Mouse (Mus musculus) layer of hippocampus, postnatal 36 days (tissue): ENCODE data around the gene Kalrn. TPM values are rescaled to one million over a fixed set of nuclear protein-coding genes. Genes with fewer than 3 reads are reported as not detected.

Source experiments
- DNase-seq, 2 experiments: peaks; one replicate each; pipeline ENCODE4 v3.0.0; 2022
- total RNA-seq, 2 experiments: library from RNA; stranded (reverse); gene quantifications; 2 replicates each; pipeline ENCODE4 v1.2.3; 2021

Gene Kalrn
- total RNA-seq = 100 to 1,000 TPM; 472 to 547 TPM

GRCm38 (mm10) chr16:34573151-34573802 is at the start of gene Kalrn:
TSS of gene Kalrn (minus strand) at chr16:34573532.
- peak; percentile 90 to 91 for DNase-seq

DNA sequence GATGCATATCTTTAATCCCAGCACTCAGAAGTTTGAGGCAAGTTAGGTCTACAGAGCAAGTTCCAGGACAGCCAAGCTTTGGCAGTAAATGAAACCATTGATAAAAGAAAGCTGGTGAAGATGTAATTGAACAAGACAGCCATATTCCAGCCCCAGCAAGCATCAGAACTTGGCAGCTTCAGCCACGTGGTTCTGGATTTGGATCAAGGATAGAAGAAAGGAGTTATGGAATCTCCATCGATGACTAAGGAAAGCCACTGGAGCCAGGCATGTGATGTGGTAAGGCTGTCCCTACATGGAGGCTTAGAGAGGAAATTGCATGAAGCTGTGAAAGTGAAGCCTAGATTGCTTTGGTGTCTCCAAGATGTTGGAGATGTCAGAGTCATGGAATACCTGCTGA is 40.7 kb upstream of the Kalrn start:
- no peak for DNase-seq

GRCm38 (mm10) chr16:34610137-34610536 is 36.8 kb upstream of the Kalrn start:
- DNase-seq = no peak

GRCm38 (mm10) chr16:34605679-34606078 is 32.3 kb upstream of the Kalrn start:
- no peak for DNase-seq

GRCm38 (mm10) chr16:34603854-34604253 is 30.5 kb upstream of the Kalrn start:
- DNase-seq = no peak

- DNase-seq = no peak
These were observed 29.7 kb upstream of the Kalrn start for GRCm38 (mm10) chr16:34603076-34603475.

DNA sequence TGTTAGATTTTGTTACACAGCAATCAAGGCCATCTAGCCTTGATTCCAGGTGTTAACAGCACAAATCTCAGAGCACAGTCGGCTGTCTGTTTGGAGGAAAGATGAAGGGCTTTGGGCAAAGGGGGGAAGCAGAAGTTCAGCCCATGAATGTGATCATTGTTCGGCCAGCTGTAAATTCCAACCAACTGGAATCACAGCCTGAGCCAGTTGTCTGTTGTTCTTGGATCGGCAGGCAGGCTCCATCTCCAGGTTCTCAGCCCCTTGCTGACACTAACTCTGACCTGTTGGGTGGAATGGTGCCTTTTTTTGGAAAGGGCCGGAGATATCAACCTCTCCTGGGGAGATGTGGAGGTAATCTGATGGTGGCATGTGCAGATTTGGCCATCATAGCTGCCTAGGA is 28.6 kb upstream of the Kalrn start:
- DNase-seq = no peak

GRCm38 (mm10) chr16:34595294-34595693 is 22.0 kb upstream of the Kalrn start:
- no peak for DNase-seq

- no peak for DNase-seq
These were observed 21.4 kb upstream of the Kalrn start for GRCm38 (mm10) chr16:34594597-34595262.

GRCm38 (mm10) chr16:34592696-34593095 is 19.4 kb upstream of the Kalrn start:
- DNase-seq = no peak

DNA sequence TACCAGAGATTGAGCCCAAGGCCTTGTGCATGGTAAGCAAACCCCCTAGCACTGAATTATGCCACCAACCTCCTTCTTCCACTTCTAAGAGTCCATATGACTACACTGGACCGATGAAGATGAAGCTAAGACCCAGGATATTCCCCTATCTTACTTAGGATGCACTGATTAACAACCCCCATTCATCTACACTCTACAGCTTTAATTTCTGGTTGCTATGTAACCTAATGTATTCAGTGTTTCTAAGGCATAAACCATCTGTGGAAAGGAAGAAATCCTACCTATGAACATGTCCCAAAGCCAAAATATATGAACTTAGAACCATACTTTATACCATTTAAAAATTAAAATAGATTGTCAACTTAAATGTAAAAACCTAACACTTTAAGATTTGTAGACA is 18.6 kb upstream of the Kalrn start:
- no peak for DNase-seq

DNA sequence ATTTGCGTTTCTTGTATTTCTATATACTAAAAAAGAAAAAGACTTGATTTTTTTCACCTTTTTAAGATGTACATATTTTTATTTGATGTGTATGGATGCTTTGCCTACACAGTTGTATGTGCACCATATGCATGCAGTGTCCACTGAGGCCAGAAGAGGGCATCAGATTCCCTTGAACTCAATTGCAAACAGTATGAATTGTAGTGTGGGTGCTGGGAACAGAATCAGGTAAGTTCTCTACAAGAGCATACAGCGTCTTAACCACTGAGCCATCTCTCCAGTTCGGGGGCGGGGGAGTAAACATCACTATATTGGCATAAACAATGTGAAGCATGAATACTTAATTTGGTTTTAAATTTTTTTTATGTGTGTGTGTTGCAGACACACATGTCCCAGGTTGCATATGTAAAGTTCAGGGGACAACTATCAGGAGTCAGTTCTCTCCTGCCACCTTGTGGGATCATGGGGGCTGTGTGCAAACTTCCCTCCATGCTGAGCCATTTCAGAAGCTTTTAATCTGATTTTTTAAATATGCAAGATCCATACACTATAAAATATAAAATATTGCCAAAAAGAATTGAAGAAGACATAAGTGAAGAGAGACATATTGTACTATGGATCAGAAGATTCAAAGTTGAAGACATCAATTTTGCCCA is 6.5 kb upstream of the Kalrn start:
- DNase-seq = no peak

GRCm38 (mm10) chr16:34573856-34574491 is 642 bp upstream of the Kalrn start:
- DNase-seq = peak; percentile 42 to 47

- DNase-seq = peak; percentile 41 to 46
These were observed 754 bp downstream of the Kalrn start for GRCm38 (mm10) chr16:34572406-34573150.

GRCm38 (mm10) chr16:34571931-34572405 is 1.4 kb downstream of the Kalrn start:
- no peak for DNase-seq

DNA sequence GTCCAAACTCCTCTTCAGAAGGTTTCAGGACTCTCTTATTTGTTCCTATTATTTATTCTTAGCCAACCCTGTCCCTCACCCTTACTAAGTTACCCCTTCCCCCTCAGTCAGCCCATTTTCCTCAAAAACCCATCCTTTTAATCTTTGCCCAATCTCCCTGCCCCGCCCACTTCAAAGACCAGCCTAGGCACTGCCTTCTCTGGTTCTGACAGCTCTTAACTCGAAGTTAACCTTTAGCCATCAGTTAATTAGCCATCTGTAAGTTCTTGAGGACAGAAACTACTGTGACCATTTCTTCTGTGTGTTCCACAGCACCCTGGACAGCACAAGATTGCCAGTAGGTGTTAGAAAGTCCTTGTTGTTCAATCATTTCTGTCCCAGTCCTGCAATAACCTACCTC is 3.4 kb downstream of the Kalrn start:
- no peak for DNase-seq

GRCm38 (mm10) chr16:34568831-34569230 is 4.5 kb downstream of the Kalrn start:
- DNase-seq = no peak

- no peak for DNase-seq
These were observed 9.6 kb downstream of the Kalrn start for GRCm38 (mm10) chr16:34563593-34564280.

- no peak for DNase-seq
These were observed 11.6 kb downstream of the Kalrn start for GRCm38 (mm10) chr16:34561734-34562135.

- peak; percentile 38 to 51 for DNase-seq
These were observed 12.5 kb downstream of the Kalrn start for GRCm38 (mm10) chr16:34560814-34561213.

GRCm38 (mm10) chr16:34560411-34560810 is 12.9 kb downstream of the Kalrn start:
- DNase-seq = no peak

DNA sequence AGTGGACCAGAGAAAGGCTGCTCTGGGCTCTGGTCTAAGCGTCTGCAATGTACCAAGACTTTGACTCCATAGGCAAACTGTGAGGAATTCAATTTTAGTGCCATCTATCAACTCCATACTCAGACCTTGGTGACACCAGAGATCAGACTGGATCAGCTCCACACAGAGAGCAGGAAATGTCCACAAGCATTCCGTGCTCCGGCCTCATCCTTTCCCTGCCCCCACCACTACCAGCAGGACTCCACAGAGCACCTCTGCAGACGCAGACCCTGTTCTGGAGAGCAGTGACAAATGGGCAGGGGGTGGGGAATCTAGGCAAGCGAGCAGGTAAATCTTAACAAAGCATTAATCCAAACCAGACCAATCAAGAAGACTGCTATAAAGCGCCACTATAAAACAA is 15.4 kb downstream of the Kalrn start:
- no peak for DNase-seq
